Mouse (Mus musculus) E14TG2a.4 (cell line): Measurements from ENCODE around the gene Snx13.

Experiments used
- H3K27me3 ChIP-seq: 2 replicates; pipeline ENCODE4 v1.6.1; 2014; ENCODE audit warnings: low read length, control low read depth; ENCODE audit not compliant: insufficient read depth
- H3K36me3 ChIP-seq: 2 replicates; pipeline ENCODE4 v1.6.1; 2014; ENCODE audit warnings: low read length, control low read depth; ENCODE audit not compliant: insufficient read depth
- H3K4me1 ChIP-seq: replicated peaks from 2 replicates; pipeline ENCODE4 v1.6.1; 2014; ENCODE audit warnings: low read depth, low read length, control low read depth
- H3K4me3 ChIP-seq: replicated peaks from 2 replicates; pipeline ENCODE4 v1.5.1; 2014; ENCODE audit warnings: mild to moderate bottlenecking, low read length
- H3K9me3 ChIP-seq: 2 replicates; pipeline ENCODE4 v1.6.1; 2014; ENCODE audit warnings: low read length, control low read depth
- CTCF ChIP-seq: conservative IDR thresholded peaks from 2 replicates; pipeline ENCODE4 v1.5.1; 2014; ENCODE audit warnings: low read length
- NANOG ChIP-seq: IDR thresholded peaks from 2 replicates; pipeline ENCODE4 v1.6.1; 2014; ENCODE audit warnings: borderline replicate concordance, low read length, mixed read lengths
- POU5F1 ChIP-seq: IDR thresholded peaks from 2 replicates; pipeline ENCODE4 v1.6.1; 2014; ENCODE audit warnings: low read length, borderline replicate concordance

The Snx13 gene

GRCm38 (mm10) chr12:35038668-35039570 is 8.1 kb upstream of the Snx13 start:
- no peak for TF ChIP-seq POU5F1
- TF ChIP-seq CTCF = no peak
- TF ChIP-seq NANOG = no peak
- H3K9me3 ChIP-seq = no peaks in the 10 kb centered on the region
- no peaks in the 10 kb centered on the region for H3K36me3 ChIP-seq
- H3K4me1 ChIP-seq = no peaks in the 10 kb centered on the region; the same call in 1 of the 2 replicates
- H3K27me3 ChIP-seq = no peaks in the 10 kb centered on the region; the same call in 1 of the 2 replicates
- no peak overlapping the region for H3K4me3 ChIP-seq

- H3K27me3 ChIP-seq = no peaks in the 10 kb centered on the region; the same call in 1 of the 2 replicates
- no peaks in the 10 kb centered on the region for H3K9me3 ChIP-seq
- no peak overlapping the region for H3K4me3 ChIP-seq
- TF ChIP-seq POU5F1 = no peak
- no peak for TF ChIP-seq CTCF
- no peak for TF ChIP-seq NANOG
- H3K36me3 ChIP-seq = no peaks in the 10 kb centered on the region
- no peaks in the 10 kb centered on the region; the same call in 1 of the 2 replicates for H3K4me1 ChIP-seq
These were observed 7.4 kb upstream of the Snx13 start for GRCm38 (mm10) chr12:35039571-35039936.

GRCm38 (mm10) chr12:35041964-35042363 is 5.0 kb upstream of the Snx13 start:
- Histone ChIP-seq H3K4me3 (no peak overlapping the region), H3K9me3 (no peaks in the 10 kb centered on the region), H3K4me1 (peaks cover 14% of the 10 kb centered on the region), H3K36me3 (no peaks in the 10 kb centered on the region), H3K27me3 (peaks cover 2% of the 10 kb centered on the region)
- TF ChIP-seq POU5F1 (no peak), CTCF (no peak), NANOG (no peak)

GRCm38 (mm10) chr12:35046310-35046998 is 532 bp upstream of the Snx13 start:
- no peaks in the 10 kb centered on the region for H3K9me3 ChIP-seq
- no peaks in the 10 kb centered on the region for H3K36me3 ChIP-seq
- TF ChIP-seq NANOG = no peak
- no peak for TF ChIP-seq CTCF
- no peak for TF ChIP-seq POU5F1
- peaks cover 2% of the 10 kb centered on the region; the same call in 1 of the 2 replicates for H3K27me3 ChIP-seq
- H3K4me3 ChIP-seq = peak overlapping the region; percentile 91
- peaks cover 29% of the 10 kb centered on the region for H3K4me1 ChIP-seq

GRCm38 (mm10) chr12:35047320-35048225 is 587 bp downstream of the Snx13 start:
- Histone ChIP-seq H3K36me3 (no peaks in the 10 kb centered on the region), H3K9me3 (no peaks in the 10 kb centered on the region), H3K4me3 (peak overlapping the region; percentile 91), H3K27me3 (peaks cover 2% of the 10 kb centered on the region; the same call in 1 of the 2 replicates), H3K4me1 (peaks cover 31% of the 10 kb centered on the region)
- TF ChIP-seq CTCF = no peak
- TF ChIP-seq NANOG = no peak
- TF ChIP-seq POU5F1 = no peak

GRCm38 (mm10) chr12:35048891-35049290 is 1.9 kb downstream of the Snx13 start:
- Histone ChIP-seq H3K9me3 (no peaks in the 10 kb centered on the region), H3K36me3 (no peaks in the 10 kb centered on the region), H3K27me3 (peaks cover 2% of the 10 kb centered on the region; the same call in 1 of the 2 replicates), H3K4me1 (peaks cover 31% of the 10 kb centered on the region), H3K4me3 (no peak overlapping the region)
- TF ChIP-seq POU5F1 (no peak), CTCF (no peak), NANOG (no peak)

GRCm38 (mm10) chr12:35050501-35050900 is 3.5 kb downstream of the Snx13 start:
- Histone ChIP-seq H3K4me3 (no peak overlapping the region), H3K27me3 (no peaks in the 10 kb centered on the region), H3K9me3 (no peaks in the 10 kb centered on the region), H3K36me3 (no peaks in the 10 kb centered on the region), H3K4me1 (peaks cover 22% of the 10 kb centered on the region)
- TF ChIP-seq CTCF (no peak), NANOG (no peak), POU5F1 (no peak)
